Mouse (Mus musculus) liver, embryonic 14.5 days (tissue): Measurements from ENCODE around the gene Slc37a1.

Source experiments
- CTCF ChIP-seq: IDR thresholded peaks from 2 replicates; pipeline ENCODE4 v1.5.1; 2016; ENCODE audit warnings: antibody characterized with exemption, low read depth, control low read depth
- EP300 ChIP-seq: IDR thresholded peaks from 2 replicates; pipeline ENCODE4 v1.6.1; 2016; ENCODE audit warnings: antibody characterized with exemption, low read depth

DNA sequence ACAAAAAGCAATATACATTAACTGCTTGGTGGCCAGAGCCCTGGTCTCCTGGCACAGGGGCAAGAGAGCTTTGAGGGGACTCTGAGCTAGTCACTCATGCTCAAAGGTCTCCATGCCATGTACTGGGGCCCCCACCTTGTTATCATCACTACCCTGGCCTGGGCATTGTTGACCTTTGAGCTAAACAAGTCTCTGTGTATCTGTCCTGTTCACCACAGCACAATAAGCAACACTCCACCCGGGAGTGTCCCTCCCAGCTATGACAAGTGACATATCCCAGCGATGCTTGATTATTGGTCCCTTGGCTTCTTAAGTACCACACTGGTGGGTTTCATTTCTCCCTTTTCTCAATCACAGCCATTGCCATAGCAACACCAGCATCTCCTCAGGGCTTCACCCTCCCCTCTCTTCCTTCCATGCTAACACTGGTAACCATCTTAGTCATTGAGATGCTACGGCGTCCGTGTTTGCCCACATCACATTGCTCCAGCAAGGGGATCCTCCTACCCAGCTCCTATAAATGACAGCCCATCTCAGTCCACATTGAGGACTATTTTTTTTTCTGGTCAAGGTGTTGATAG is 79.1 kb downstream of the Slc37a1 start:
- TF ChIP-seq EP300 = no peak
- no peak for TF ChIP-seq CTCF
